Mouse (Mus musculus) embryonic facial prominence, embryonic 13.5 days (tissue): ENCODE results near the gene Fosl1. TPM values are rescaled to one million over a fixed set of nuclear protein-coding genes. Genes with fewer than 3 reads are reported as not detected.
A peak's percentile ranks its signal among the peaks of the same experiment; 100 is the strongest.

Source experiments
- ATAC-seq: fragments of 200-750 bp; cut with Nextera tagmentation; 2 replicates; pipeline ENCODE4 v1.8.0; 2017; ENCODE audit warnings: low read depth; ENCODE audit not compliant: insufficient number of reproducible peaks, insufficient read depth, low FRiP score, low TSS enrichment
- H3K27ac ChIP-seq: fragments of 300-500 bp; sonication (generic); 2 replicates; pipeline ENCODE4 v1.5.1; 2015; ENCODE audit warnings: moderate library complexity, mild to moderate bottlenecking, inconsistent platforms
- H3K27me3 ChIP-seq: fragments of 300-500 bp; sonication (generic); 2 replicates; pipeline ENCODE4 v1.6.1; 2015; ENCODE audit warnings: mild to moderate bottlenecking, inconsistent platforms
- H3K36me3 ChIP-seq: fragments of 300-500 bp; sonication (generic); 2 replicates; pipeline ENCODE4 v1.6.1; 2015; ENCODE audit warnings: mild to moderate bottlenecking, inconsistent platforms
- H3K4me1 ChIP-seq: fragments of 300-500 bp; sonication (generic); 2 replicates; pipeline ENCODE4 v1.6.1; 2015; ENCODE audit warnings: inconsistent platforms
- H3K4me2 ChIP-seq: fragments of 300-500 bp; sonication (generic); 2 replicates; pipeline ENCODE4 v1.6.1; 2015; ENCODE audit warnings: moderate library complexity, mild to moderate bottlenecking, inconsistent platforms
- H3K4me3 ChIP-seq: fragments of 300-500 bp; sonication (generic); 2 replicates; pipeline ENCODE4 v1.5.1; 2015; ENCODE audit warnings: mild to moderate bottlenecking, inconsistent platforms
- H3K9ac ChIP-seq: fragments of 300-500 bp; sonication (generic); 2 replicates; pipeline ENCODE4 v1.6.1; 2015; ENCODE audit warnings: mild to moderate bottlenecking, inconsistent platforms
- H3K9me3 ChIP-seq: fragments of 300-500 bp; sonication (generic); 2 replicates; pipeline ENCODE4 v1.6.1; 2016; ENCODE audit warnings: inconsistent platforms
- WGBS: fragments of 180-500 bp; shearing (Covaris S2); methylation state at CpG from one replicate; pipeline ENCODE4 v1.1.7; 2015; ENCODE audit warnings: mixed read lengths; 5-methylcytosine and 5-hydroxymethylcytosine counted together
- polyA plus RNA-seq: library from polyadenylated mRNA; unstranded; fragments of >200 nt; fragmentation: Nextera tagmentation; extraction: Ambion mirVana; gene quantifications from 2 replicates; pipeline ENCODE4 v1.2.1, GENCODE M21; 2015

Fosl1 gene
- polyA plus RNA-seq, 1 experiment from 2014 or later, result not detected

DNA sequence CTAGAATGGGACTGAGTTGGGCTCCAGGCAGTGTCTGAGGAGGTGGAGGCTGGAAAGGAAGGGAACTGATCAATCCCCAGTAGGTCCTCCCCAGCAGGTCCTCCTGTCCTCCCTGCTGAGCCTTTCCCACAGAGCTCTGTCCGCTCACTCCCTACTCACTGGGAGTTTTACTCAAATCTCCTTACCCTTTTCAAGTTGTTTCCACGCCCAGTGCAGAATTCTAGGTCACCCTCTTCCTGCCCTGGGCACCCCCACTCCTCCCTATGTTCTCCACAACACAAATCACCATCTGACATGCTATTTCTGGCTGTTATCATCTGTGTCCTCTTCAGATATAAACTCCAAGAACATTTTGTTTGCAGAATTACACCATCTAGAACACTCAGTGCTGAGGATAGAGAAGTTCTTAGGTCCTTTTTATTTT, 32.8 kb upstream of the Fosl1 start:
- peaks cover 5% of the 10 kb centered on the region for H3K36me3 ChIP-seq
- no peak for ATAC-seq
- no peaks in the 10 kb centered on the region for H3K9me3 ChIP-seq
- H3K27ac ChIP-seq, result no peak overlapping the region
- no peaks in the 10 kb centered on the region for H3K27me3 ChIP-seq
- 51% methylated on average over 2 of the region's 2 CpGs for WGBS
- 0 out of 2 replicates have a peak, but pooled peaks cover 5% of the 10 kb centered on the region for H3K4me1 ChIP-seq
- no peak overlapping the region for H3K4me2 ChIP-seq
- H3K9ac ChIP-seq, result no peak overlapping the region
- no peak overlapping the region for H3K4me3 ChIP-seq

DNA sequence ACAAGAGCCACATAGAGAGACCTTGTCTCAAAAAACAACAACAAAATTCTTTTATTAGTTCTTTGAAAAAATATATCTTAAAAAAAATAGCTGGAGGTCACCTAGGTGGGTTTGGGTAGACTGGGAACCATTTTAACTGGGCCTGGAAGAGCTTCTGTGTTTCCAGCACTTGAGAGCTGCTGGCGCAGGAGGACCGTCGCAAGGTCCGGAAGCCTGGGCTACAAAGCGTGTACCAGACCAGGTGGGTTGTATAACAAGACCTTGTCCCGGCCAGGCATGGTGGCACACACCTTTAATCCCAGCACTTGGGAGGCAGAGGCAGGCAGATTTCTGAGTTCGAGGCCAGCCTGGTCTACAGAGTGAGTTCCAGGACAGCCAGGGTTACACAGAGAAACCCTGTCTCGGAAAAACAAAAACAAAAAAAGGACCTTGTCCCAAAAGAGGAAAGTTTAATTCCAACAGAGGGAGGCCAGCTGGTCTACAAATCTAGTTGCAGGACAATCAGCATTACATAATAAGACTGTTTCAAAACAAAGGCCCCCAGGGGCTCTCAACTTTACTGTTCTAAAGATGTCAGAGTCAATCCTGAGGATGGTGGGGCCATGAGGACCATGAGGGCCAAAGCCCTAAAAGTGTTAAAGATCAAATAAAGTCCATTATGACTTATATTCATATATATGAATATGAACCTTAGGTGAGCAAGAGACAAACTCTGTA, 28.4 kb upstream of the Fosl1 start:
- Histone ChIP-seq H3K4me1 (peaks cover 20% of the 10 kb centered on the region), H3K27me3 (no peaks in the 10 kb centered on the region), H3K4me2 (no peak overlapping the region), H3K36me3 (peaks cover 42% of the 10 kb centered on the region), H3K4me3 (no peak overlapping the region), H3K27ac (no peak overlapping the region), H3K9me3 (no peaks in the 10 kb centered on the region), H3K9ac (no peak overlapping the region)
- WGBS, result 95% methylated on average over 8 of the region's 8 CpGs
- ATAC-seq, result no peak

DNA sequence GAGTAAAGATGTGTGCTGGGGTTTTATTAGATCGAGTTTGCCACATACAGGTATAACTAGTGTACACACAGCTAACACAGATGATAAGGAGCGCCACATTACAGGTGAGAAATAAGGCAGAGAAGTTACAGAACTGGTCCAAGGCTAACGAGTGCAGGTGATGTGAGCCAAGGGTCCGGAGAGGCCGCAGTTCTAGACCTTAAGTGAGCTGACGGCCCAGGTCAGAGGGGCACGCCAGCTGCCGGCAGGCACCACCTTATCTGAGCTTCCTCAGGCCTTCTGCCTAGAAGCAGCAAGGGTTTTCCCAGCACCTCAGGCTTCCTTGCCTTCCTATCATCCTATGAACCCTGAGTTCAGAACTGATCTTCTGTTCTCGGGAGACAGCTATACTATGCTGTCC, 27.7 kb upstream of the Fosl1 start:
- peaks cover 42% of the 10 kb centered on the region for H3K36me3 ChIP-seq
- H3K4me1 ChIP-seq, result peaks cover 21% of the 10 kb centered on the region
- WGBS, result 90% methylated on average over 9 of the region's 9 CpGs
- H3K9ac ChIP-seq, result no peak overlapping the region
- no peak for ATAC-seq
- no peak overlapping the region for H3K27ac ChIP-seq
- no peak overlapping the region for H3K4me2 ChIP-seq
- H3K4me3 ChIP-seq, result no peak overlapping the region
- no peaks in the 10 kb centered on the region for H3K27me3 ChIP-seq
- no peaks in the 10 kb centered on the region for H3K9me3 ChIP-seq

DNA sequence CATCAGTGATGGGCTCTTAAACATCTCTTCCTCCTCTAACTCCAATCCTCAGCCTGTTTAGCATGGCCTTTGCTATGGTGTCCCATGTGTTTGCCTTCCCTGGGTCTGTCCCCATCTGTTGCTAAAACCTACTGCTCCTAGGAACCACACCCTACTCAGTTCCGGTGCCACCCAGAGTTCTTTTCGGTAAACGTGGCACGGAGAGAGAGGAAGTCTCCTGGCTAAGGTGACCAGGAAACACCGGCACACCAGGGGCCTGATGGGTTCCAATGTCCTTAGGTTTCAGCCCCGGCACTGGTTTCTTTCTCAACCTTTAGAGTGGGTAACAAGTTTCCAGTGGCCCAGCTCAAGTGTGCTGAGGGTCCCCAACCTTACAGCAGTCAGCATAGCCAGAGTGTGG, 26.8 kb upstream of the Fosl1 start:
- Histone ChIP-seq H3K4me1 (peaks cover 21% of the 10 kb centered on the region), H3K4me2 (no peak overlapping the region), H3K36me3 (peaks cover 42% of the 10 kb centered on the region), H3K4me3 (no peak overlapping the region), H3K27me3 (no peaks in the 10 kb centered on the region), H3K9me3 (no peaks in the 10 kb centered on the region), H3K9ac (no peak overlapping the region), H3K27ac (no peak overlapping the region)
- WGBS, result 91% methylated on average over 6 of the region's 6 CpGs
- ATAC-seq, result no peak

DNA sequence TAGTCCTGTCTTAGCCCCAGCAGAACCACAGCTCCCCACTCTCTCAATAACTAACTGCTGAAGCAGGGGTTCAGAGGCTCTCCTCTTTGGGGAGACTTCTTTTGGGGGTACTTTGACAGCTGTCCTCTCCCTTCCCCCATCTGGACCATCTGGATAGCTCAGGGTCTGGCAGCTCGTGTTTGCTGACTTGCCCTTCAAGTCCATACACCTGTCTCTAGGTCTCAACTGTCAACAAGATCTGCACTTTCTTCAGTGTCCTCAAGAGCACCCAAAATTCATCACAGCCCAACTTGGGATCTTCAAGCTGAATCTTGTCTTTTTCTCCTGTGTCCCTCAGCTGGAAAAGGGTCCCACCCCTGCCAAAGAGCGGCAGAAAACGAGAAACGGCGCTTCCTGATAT, 25.6 kb upstream of the Fosl1 start:
- H3K27me3 ChIP-seq, result no peaks in the 10 kb centered on the region
- H3K4me2 ChIP-seq, result no peak overlapping the region
- H3K9me3 ChIP-seq, result no peaks in the 10 kb centered on the region
- WGBS, result 83% methylated on average over 5 of the region's 5 CpGs
- peak overlapping the region; percentile 49; the same call in 1 of the 2 replicates for H3K9ac ChIP-seq
- ATAC-seq, result no peak
- H3K4me3 ChIP-seq, result no peak overlapping the region
- no peak overlapping the region for H3K27ac ChIP-seq
- H3K4me1 ChIP-seq, result peaks cover 32% of the 10 kb centered on the region
- peaks cover 51% of the 10 kb centered on the region for H3K36me3 ChIP-seq

DNA sequence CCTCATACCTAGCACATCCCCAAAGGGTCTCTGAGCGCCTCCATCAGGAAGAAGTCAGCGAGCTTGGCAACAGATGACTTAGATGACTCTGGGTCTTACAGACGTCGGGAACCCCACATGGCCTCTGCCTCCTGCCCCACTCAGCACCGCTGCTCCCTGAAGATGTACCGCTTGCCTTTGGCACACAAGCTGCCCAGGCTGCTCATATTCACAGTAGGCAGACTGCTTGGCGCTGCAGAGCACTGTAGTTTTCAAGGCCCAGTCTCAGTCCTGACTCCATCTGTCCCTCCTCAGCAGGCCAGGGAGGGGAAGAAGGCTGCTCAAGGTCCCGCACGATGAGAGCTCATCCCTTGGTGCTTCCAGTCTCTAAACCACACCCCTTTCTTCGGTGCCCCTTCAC, 25.1 kb upstream of the Fosl1 start:
- Histone ChIP-seq H3K4me1 (peaks cover 37% of the 10 kb centered on the region), H3K9ac (peak overlapping the region; percentile 49; the same call in 1 of the 2 replicates), H3K27ac (no peak overlapping the region), H3K36me3 (peaks cover 56% of the 10 kb centered on the region), H3K9me3 (no peaks in the 10 kb centered on the region), H3K4me3 (no peak overlapping the region), H3K4me2 (no peak overlapping the region), H3K27me3 (no peaks in the 10 kb centered on the region)
- 89% methylated on average over 10 of the region's 10 CpGs for WGBS
- ATAC-seq, result no peak

DNA sequence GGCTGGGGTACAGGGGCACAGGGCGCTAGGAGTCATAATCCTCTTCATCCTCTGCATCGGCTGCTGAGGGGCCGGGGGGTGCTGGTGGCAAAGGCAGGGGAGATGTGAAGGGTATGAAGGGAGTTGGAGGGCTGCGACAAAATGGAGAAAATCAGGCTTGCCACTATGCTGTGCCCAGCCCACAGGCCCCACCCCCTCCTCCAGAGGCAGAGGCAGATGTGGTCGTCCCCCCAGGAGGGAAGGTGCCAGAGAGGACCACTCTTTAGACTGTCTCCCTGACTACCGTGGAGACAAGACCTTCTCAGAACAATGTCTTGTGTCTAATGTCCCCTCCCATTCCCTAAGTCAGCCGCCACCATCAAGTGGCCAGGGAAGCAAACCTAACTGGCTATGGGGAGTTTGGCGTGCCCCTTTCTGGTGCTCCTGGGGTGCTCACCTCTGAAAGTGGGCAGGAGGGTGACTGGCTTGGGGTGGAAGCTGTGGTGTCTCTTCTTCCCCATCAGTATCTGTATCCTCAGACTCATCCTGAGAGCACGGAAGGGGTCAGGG, 24.4 kb upstream of the Fosl1 start:
- ATAC-seq, result no peak
- Histone ChIP-seq H3K36me3 (peaks cover 57% of the 10 kb centered on the region), H3K4me1 (peaks cover 37% of the 10 kb centered on the region), H3K4me3 (peak overlapping the region; percentile 72), H3K27me3 (no peaks in the 10 kb centered on the region), H3K27ac (no peak overlapping the region), H3K9ac (peak overlapping the region; percentile 85), H3K9me3 (no peaks in the 10 kb centered on the region), H3K4me2 (peak overlapping the region; percentile 79)
- WGBS, result 85% methylated on average over 9 of the region's 9 CpGs

DNA sequence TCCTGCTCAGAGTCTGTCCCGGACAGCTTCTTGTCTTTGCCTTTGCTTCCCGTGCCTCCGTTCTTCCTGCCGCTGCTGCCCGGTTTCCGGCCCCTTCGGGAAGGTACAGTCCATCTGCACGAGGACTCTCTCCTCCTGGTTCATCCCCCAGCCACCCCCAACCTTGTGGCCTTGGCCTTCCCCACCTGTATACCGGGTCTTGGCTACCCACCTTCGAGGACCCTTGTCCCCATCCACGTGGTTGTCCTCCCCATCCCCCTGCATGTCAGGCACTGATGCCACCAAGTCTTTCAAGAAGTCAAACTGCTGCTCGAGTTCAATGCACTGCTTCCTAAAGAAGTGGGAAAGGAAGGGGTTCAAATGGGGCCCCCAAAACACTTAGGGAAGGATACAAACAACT, 23.8 kb upstream of the Fosl1 start:
- H3K4me2 ChIP-seq, result peak overlapping the region; percentile 79
- WGBS, result 60% methylated on average over 12 of the region's 12 CpGs
- H3K4me3 ChIP-seq, result peak overlapping the region; percentile 72
- no peaks in the 10 kb centered on the region for H3K9me3 ChIP-seq
- no peak for ATAC-seq
- H3K4me1 ChIP-seq, result peaks cover 37% of the 10 kb centered on the region
- peaks cover 60% of the 10 kb centered on the region for H3K36me3 ChIP-seq
- no peaks in the 10 kb centered on the region for H3K27me3 ChIP-seq
- H3K9ac ChIP-seq, result peak overlapping the region; percentile 85
- peak overlapping the region; percentile 90 for H3K27ac ChIP-seq

DNA sequence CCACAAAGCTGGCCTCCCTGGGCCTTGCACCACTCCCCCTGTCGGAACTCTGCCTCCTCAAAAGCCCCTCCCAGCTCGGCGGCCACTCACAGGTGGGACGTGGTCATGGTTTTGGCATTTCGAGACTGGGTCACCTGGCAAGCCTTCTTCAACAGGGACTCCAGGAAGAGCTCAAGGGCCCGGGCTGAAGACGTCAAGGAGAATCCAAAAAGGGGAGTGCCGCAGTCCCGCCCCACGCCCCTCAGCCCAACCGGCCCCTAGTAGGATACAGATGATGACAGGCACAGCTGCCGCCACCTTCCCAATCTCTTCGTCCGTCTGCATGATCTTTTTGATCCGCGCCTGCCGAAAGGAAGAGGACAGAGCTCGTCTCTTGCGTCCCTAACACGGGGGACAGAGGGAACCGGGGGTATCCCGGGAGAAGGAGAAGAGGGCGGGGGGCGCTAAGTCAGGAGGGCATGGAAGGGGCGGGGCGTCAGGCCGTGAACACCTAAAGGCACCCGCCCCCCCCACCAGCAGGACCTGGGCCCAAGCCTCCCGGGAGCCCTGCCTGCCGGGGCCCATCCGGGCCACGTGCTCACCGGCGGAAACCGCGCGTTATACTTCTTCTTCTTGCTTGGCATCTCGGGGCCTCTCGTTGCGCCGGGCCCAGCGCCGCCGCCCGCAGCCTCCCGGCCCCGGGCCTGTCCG, 23.1 kb upstream of the Fosl1 start:
- peaks cover 58% of the 10 kb centered on the region for H3K36me3 ChIP-seq
- peak; percentile 60 for ATAC-seq

DNA sequence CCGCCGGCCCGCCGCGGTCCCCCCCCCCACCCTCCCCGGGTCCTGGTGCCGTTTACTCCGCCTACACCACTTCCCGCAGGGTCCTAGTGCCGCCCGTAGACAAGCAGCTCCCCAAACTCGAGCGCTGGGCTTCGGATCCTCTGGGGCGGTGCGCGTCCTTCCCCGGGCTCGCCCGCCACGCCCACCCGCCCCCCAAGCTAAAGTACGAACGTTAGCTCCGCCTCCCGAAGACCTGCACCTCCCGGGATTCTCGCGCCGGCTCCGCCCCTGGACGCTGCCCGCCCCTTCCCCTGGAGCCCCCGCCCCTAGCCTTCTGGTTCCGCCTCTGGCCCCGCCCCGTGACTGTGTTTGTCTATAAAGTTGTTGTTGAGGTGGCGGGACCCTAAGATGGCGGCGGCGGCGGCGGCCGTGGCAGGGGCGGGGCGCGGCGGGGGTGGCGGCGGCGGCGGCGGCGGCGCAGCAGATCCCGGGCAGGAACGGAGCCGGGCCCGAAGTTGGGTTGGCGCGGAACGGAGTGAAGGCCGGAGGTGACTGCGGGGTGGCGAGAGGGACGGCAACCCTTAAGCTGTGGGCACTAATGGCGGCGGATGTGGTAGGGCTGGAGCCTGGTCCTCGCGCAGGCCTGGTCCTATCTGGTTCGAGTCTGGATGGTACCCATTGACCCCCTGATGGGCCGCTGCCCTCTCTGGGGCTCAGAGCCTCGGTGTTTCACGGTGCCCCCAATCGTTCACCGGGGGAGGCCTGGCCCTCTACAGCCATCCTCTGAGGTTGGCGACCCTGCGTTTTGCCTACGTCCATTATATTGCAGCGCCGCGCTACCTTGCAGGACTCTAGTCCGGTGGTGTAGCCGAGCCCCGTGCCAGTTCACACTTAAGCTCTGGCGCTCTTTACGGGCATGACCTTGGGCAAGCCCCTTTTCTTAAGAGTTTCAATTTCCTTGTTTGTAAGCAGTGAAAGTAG, 22.3 kb upstream of the Fosl1 start, which contains the start of the genes Drap1 and AI837181:
Gene Drap1, minus strand, starts transcription at position 198 of the 960 bp plus-strand sequence.
Gene AI837181, plus strand, starts transcription at position 363 of the 960 bp plus-strand sequence.
- Histone ChIP-seq H3K4me1 (peaks cover 37% of the 10 kb centered on the region), H3K27me3 (no peaks in the 10 kb centered on the region), H3K9ac (peak within 1 kb of the TSS; percentile 93), H3K4me3 (peak within 1 kb of the TSS; percentile 72), H3K27ac (peak within 1 kb of the TSS; percentile 90), H3K9me3 (no peaks in the 10 kb centered on the region), H3K36me3 (peaks cover 53% of the 10 kb centered on the region), H3K4me2 (peak within 1 kb of the TSS; percentile 79)
- ATAC-seq, result peak; percentile 93
- WGBS, result under 1% methylated on average over 66 of the region's 87 CpGs

More for the DNA sequence above, 23.1 kb upstream of the Fosl1 start:
- Histone ChIP-seq H3K27me3 (no peaks in the 10 kb centered on the region), H3K4me1 (peaks cover 37% of the 10 kb centered on the region), H3K27ac (peak overlapping the region; percentile 90), H3K9ac (peak overlapping the region; percentile 85), H3K9me3 (no peaks in the 10 kb centered on the region), H3K4me2 (peak overlapping the region; percentile 79), H3K4me3 (peak overlapping the region; percentile 72)
- under 1% methylated on average over 47 of the region's 48 CpGs for WGBS
